Mouse (Mus musculus): ENCODE measurements at regions not wholly inside any gene's neighbourhood (a gene's known extent, or its start where the extent isn't known, plus 50 kb on each side); places are given as distances from the start of the nearest gene placed in this dataset.

DNA sequence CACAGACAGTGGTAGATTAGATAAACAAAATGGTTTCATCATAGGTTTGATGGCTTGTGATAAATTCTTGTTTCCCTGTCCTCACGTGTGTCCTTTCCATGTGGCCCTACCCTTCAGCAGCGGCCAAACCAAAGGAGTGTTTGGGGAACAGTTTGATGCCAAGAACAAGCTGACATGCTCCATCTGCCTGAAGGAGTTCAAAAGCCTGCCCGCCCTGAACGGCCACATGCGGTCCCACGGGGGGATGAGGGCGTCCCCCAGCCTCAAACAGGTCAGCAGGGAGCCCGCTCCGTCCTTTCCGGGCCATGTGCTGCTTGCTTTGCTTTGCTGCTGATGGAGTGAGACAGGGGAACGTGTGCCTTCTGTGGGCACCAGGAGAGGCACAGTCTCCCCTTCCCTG, 51.0 kb upstream of the Mrps10 start:
- DNase-seq (ENCODE audit: low spot score in 2 of 2): no peak

- no peak for DNase-seq (ENCODE audit: low spot score in 2 of 2)
These were observed 55.5 kb upstream of the Mrps10 start for GRCm38 (mm10) chr17:47313162-47313561.

DNA sequence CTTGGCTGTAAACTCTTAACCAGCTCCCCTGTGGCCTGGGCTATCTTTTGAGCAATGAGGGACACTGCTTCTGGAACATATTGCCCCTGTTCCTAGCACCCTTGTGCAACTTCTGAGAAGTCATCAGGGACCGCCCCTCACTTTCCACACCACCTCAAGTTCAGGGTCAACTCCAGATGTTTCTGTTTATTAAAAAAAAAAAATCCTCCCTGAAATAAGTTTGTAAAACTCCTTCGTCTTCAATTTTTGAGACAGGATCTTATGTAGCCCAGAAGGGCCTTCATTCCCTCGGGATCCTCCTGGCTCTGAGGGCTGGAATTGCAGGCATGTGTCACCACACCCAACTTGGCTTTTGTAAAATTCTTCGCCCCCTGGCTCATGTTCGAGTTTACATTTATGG, 57.4 kb upstream of the Mrps10 start:
- DNase-seq (ENCODE audit: low spot score in 2 of 2): no peak

DNA sequence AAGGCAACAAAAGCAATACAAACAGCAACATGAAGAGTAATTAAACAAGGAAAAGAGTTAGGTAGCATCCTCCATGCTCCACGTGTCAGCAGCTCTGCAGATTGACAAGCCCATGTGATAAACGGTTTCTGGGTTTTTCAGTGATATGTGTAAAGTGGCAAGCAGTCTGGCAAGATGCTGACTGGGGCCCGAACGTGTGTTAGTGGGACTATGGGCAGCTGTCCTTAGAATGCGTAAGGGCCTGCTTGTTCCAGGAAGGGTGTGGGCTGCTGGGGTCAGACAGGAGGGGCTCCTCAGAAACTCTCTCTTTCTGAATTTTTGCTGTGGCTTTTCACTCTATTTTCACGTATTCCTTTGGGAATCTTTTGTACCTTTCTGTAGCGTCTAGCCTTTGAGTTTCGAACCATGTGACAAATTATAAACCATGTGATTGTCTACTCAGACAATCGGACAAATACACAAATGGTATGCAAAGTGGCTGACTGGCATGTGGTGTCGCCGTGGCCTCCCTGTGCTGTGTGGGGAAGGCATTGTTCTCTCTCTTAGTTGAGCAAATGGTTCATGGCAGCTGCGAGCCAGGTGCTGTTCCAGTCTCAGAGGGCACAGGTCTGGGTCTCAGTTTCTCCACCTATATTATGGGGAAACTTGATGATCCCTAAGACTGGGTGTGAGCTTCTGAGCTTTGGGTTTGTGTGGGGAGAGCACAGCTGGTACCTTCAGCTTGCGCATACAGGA, 62.5 kb upstream of the Mrps10 start:
- no peak for DNase-seq (ENCODE audit: low spot score in 2 of 2)

DNA sequence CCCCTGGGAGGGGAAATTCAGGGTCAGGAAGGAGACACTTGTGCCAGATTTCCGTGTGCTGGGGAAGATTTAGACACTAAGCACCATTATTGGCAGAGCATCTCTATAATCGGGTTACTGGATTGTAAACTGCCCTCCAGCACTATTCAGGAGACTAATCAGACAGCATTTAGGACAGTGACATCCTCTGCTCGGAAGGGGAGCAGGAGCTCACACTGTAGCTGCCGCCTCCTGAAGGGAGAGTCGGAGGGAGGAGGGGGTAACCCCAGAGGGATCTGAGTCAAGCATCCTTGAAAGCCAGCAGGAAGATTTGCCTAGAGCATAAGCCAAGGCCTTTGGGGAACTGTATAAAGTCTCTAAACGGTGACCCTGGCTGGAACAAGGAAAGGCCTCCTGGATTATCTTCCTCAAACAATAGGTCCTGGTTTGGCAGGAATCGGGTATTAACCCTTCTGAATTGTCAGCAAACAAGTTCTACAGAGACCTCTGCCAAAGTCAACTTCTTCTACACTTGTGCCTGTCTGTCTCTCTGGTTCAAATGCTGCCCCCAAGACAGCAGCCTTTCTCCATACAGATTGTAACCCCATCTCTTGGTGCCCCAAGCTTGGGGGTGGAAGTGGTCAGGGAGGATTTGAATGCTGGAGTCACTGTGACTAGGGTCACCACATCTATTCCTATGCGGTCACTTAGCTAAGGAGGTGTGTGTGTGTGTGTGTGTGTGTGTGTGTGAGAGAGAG, 64.1 kb upstream of the Mrps10 start:
- no peak for DNase-seq (ENCODE audit: low spot score in 2 of 2)

DNA sequence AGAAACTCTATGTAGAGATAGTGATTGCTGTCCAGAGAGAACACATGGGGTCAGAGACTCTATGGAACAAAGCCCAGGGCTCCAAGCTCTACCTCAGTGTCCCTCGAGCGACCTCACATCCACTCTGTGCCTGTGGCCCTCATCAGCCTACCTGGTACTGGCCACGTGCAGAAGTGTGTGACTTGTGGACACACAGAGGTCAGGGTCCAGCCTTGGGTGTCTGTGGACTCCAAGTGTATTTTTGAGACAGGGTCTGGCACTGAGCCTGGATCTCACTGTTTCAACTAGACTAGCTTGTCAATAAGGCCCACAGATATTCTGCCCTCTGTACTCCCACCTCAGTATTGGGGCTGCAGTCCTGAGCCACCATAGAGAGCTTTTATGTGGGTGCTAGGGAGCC, 65.1 kb upstream of the Mrps10 start:
- no peak for DNase-seq (ENCODE audit: low spot score in 2 of 2)

GRCm38 (mm10) chr17:47298396-47298919, 70.2 kb upstream of the Mrps10 start:
- DNase-seq (ENCODE audit: low spot score in 2 of 2): no peak

- no peak for DNase-seq (ENCODE audit: low spot score in 2 of 2)
These were observed 70.7 kb upstream of the Mrps10 start for GRCm38 (mm10) chr17:47297965-47298364.

- peak in 1 of 2 experiments; percentile 29 for DNase-seq (ENCODE audit: low spot score in 2 of 2)
These were observed 71.8 kb upstream of the Mrps10 start for GRCm38 (mm10) chr17:47296709-47297450.

DNA sequence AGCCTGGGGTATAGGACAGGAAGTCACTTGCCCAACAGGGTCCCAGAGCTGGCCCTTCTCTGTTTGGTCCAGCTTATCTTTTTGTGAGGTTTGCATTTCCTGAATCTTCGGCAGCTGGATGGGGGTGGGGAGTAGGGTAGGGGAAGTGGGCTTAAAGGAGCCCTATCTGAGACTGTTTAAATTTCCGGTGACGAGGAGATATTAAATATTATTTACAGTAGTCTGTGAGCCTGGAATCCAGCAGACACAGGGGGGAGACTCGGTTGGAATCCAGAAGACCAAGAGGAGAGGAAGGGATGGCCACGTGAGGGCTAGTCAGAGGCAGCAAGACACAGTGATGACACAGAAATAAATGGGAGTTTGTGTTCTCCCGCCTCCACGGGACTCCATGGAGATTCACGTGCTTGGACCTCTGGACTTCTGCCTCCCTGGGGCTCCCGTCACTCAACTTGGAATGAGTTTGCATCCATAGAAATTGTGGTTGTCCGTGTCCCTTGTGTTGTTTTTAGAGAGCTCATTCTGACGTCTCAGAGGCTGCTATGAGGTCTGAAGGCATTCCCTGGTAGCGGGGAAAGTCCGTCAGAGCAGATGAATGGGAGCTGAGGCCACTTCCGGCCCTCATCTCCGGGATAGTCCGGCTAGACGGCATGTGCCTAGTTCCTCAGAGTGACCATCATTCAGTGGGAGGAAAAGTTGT, 73.2 kb upstream of the Mrps10 start:
- no peak for DNase-seq (ENCODE audit: low spot score in 2 of 2)

DNA sequence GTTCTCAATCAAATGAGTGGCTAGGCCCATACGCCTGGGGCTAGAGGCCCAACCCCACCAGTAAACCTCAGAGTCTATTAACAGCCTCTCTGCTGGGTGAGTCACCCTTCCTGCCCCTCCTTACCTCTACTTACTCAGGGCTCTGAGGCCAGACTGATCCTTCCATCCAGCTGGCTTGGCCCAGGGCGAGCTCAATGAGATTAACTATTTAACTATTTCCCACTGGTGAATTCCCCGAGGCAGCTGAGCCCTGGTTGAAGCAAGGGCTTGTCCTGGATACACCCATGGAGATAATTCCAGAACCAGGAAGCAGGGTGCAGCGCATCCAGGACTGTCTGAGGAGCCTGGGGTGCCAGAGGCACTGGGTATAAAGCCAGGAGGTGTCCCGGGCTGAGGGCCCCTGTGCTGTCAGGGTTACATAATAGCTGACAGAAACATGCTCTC, 74.6 kb upstream of the Mrps10 start:
- DNase-seq (ENCODE audit: low spot score in 2 of 2): peak; percentile 70 to 71

- DNase-seq (ENCODE audit: low spot score in 2 of 2): no peak
These were observed 75.5 kb upstream of the Mrps10 start for GRCm38 (mm10) chr17:47293178-47293577.

- no peak for DNase-seq (ENCODE audit: low spot score in 2 of 2)
These were observed 77.1 kb upstream of the Mrps10 start for GRCm38 (mm10) chr17:47291558-47291957.

DNA sequence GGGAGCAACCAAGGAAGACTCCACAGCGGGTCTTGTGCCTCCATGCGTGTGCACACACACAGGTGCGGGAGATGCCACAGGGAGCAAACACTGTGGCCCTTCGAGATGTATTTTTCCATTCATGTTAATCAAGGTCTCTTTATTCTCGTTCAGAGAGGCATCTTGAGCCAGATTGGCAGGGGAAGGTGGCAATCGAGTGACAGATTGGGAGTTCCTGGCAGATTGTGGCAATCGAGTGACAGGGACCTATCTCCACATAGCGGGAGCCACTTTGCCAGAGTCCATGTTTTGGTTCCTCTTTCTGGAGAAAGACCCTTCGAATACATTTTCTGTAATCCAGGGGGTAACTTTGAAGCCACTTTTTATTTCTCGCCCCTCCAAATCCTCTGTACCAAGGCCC, 83.1 kb upstream of the Mrps10 start:
- no peak for DNase-seq (ENCODE audit: low spot score in 2 of 2)

DNA sequence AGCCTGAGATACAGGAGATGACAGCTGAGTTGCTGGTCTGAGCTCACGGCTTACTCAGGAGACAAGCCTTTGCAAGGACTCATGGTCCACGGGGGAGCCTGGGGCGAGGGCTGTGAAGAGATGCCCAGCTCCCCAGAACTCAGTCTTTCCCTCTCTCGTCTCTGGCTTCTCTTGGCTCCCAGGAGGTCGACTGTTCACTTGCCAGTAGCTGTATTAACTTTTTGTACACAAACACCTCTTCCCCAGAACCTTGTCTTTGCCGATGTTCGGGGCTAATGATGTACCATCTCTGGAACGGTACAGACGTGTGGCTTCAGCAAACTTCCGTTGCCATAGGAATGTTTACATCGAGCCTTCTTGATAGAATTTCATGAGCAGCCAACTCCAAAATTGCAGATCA, 84.5 kb upstream of the Mrps10 start:
- DNase-seq (ENCODE audit: low spot score in 2 of 2): no peak

- no peak for DNase-seq (ENCODE audit: low spot score in 2 of 2)
These were observed 85.5 kb upstream of the Mrps10 start for GRCm38 (mm10) chr17:47283158-47283557.

- no peak for DNase-seq (ENCODE audit: low spot score in 2 of 2)
These were observed 86.2 kb upstream of the Mrps10 start for GRCm38 (mm10) chr17:47282476-47282875.

- no peak for DNase-seq (ENCODE audit: low spot score in 2 of 2)
These were observed 90.8 kb upstream of the Mrps10 start for GRCm38 (mm10) chr17:47277890-47278289.

DNA sequence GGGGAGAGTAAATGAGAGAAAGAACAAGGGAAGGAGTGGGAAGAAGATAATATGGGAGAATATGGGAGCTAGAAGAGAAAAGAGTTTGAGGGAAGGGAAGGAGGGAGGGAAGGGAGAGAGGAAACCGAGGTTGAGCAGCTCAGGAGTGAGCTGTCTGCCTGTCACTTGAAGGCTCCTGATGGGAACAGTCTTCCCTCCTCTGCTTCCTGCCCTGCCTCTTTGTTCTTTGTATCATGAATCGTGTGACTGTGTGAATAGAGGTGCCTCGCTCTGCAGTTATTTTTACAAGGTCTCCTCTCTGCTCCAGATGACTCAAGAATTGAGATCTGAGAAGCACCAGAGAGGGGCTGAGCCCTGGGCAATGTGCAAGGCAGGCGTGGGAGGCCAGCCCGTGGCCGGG, 92.0 kb upstream of the Mrps10 start:
- DNase-seq (ENCODE audit: low spot score in 2 of 2): no peak

GRCm38 (mm10) chr17:47275796-47276311, 92.8 kb upstream of the Mrps10 start:
- DNase-seq (ENCODE audit: low spot score in 2 of 2): no peak

DNA sequence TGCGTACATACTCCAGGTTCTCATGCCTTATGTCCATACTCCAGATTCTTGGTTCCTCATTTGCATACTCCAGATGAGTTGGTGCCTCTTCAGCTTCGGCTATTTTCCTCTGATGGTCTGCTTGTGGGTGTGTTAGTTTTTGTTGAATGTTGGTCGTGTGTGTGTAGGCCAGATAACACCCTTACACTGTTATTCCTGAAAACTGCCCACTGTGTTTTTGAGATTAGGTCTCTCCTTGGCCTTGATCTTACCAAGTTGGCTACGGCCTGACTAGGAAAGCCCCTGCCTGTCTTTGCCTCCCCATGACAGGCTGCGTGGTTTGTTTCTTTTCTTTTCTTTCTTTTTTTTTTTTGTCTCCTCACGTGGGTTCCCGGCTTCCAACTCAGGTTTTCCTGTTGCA, 95.4 kb upstream of the Mrps10 start:
- DNase-seq (ENCODE audit: low spot score in 2 of 2): no peak
